Mouse (Mus musculus) ovary, adult 10 weeks (tissue): ENCODE measurements around the gene Olfr1128. TPM values are rescaled to one million over a fixed set of nuclear protein-coding genes. Genes with fewer than 3 reads are reported as not detected.

Source experiments
- polyA plus RNA-seq: library from polyadenylated mRNA; stranded (reverse); fragments of 350-450 nt; fragmentation: Illumina TruSeq; extraction: RNeasy Lipid Tissue Mini Kit (QIAGEN cat#74804); gene quantifications from one replicate; pipeline ENCODE4 v1.2.3, GENCODE M21; 2014

Gene Olfr1128
- polyA plus RNA-seq, result not detected

GRCm38 (mm10) chr2:87545442-87545841, at the start of gene Olfr1128:
Olfr1128 (minus strand) TSS chr2:87545542.

GRCm38 (mm10) chr2:87573602-87574001, 28.3 kb upstream of the Olfr1128 start, which contains the start of gene Olfr1129:
Olfr1129 (plus strand) TSS chr2:87573902.

GRCm38 (mm10) chr2:87531496-87531895, 13.8 kb downstream of the Olfr1128 start, which contains the start of gene Olfr153:
Olfr153 (plus strand) TSS chr2:87531796.

GRCm38 (mm10) chr2:87506265-87506664, 39.1 kb downstream of the Olfr1128 start, which contains the start of gene Pramel6:
Pramel6 (plus strand) TSS chr2:87506565.

GRCm38 (mm10) chr2:87496993-87497392, 48.3 kb downstream of the Olfr1128 start, which contains the start of gene Pramel7:
Pramel7 (minus strand) TSS chr2:87497093.

Other genes starting within 250 kb of the Olfr1128 start
- not detected for gene Olfr1118, start 238.0 kb downstream of the Olfr1128 start, polyA plus RNA-seq
- gene Olfr1120, start 190.7 kb downstream of the Olfr1128 start, polyA plus RNA-seq, result not detected
- not detected for gene Olfr1121, start 175.6 kb downstream of the Olfr1128 start, polyA plus RNA-seq
- gene Olfr1122, start 159.7 kb downstream of the Olfr1128 start, polyA plus RNA-seq, result not detected
- gene Olfr1123, start 128.9 kb downstream of the Olfr1128 start, polyA plus RNA-seq, result not detected
- not detected for gene Olfr1124, start 115.3 kb downstream of the Olfr1128 start, polyA plus RNA-seq
- not detected for gene Olfr1126, start 91.6 kb downstream of the Olfr1128 start, polyA plus RNA-seq
- not detected for gene Pramel7, start 48.4 kb downstream of the Olfr1128 start, polyA plus RNA-seq
- not detected for gene Pramel6, start 39.0 kb downstream of the Olfr1128 start, polyA plus RNA-seq
- not detected for gene Olfr153, start 13.7 kb downstream of the Olfr1128 start, polyA plus RNA-seq
- gene Olfr1129, start 28.4 kb upstream of the Olfr1128 start, polyA plus RNA-seq, result not detected
- gene Olfr1130, start 60.7 kb upstream of the Olfr1128 start, polyA plus RNA-seq, result not detected
- not detected for gene Olfr1131, start 81.6 kb upstream of the Olfr1128 start, polyA plus RNA-seq
- gene Olfr1132, start 92.0 kb upstream of the Olfr1128 start, polyA plus RNA-seq, result not detected
- gene Olfr1133, start 101.8 kb upstream of the Olfr1128 start, polyA plus RNA-seq, result not detected
- gene Olfr1134, start 112.9 kb upstream of the Olfr1128 start, polyA plus RNA-seq, result not detected
- gene Olfr1135, start 128.1 kb upstream of the Olfr1128 start, polyA plus RNA-seq, result not detected
- gene Olfr1136, start 148.4 kb upstream of the Olfr1128 start, polyA plus RNA-seq, result not detected
- not detected for gene Olfr1137, start 167.6 kb upstream of the Olfr1128 start, polyA plus RNA-seq
- gene Olfr1138, start 194.4 kb upstream of the Olfr1128 start, polyA plus RNA-seq, result not detected
- gene Olfr1140, start 198.2 kb upstream of the Olfr1128 start, polyA plus RNA-seq, result not detected
- not detected for gene Olfr1141, start 208.4 kb upstream of the Olfr1128 start, polyA plus RNA-seq
- not detected for gene Olfr152, start 233.9 kb upstream of the Olfr1128 start, polyA plus RNA-seq